ENCODE assay signal across 11 mouse cellular contexts in the genomic region with DNA sequence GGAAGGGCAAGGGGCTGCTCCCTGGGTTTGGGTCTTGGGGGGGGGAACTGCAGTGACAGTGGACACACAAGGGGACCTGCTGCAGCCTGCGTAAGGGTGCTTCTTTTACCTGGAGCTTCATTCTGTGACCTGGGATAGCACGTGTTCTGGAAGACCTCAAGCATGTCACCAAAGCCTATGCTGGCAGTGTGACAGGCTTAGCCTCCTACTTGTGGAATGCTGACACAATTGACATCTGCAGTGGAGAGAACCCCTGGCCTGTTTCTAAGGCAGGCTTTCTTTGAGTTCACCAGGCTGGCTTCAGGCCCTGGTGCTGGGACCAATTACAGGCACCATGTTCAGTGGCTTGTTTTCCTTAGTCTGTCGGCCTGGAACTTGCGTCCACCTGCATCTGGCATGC. TPM values are rescaled to one million over a fixed set of nuclear protein-coding genes. Genes with fewer than 3 reads are reported as not detected.
DNase-seq lines count a peak whose midpoint lies in the region; ATAC-seq and TF ChIP-seq lines count a peak whose summit lies in the region.
"Had no signal": no experiment of that assay in that cellular context is flagged by ENCODE, and none has a peak within 500 bp of the region (broad histone marks: within the 10 kb centered on the region; RNA-seq: fewer than 3 reads in every experiment).

No protein-coding gene starts in this region.

- TF ChIP-seq POLR2A in limb, embryonic 14.5 days (IDR thresholded peaks at IDR 0.05; ENCODE audit: borderline replicate concordance, extremely low read depth, insufficient read depth, insufficient read length), result no peak

- H3K36me3 ChIP-seq in neural tube, embryonic 11.5 days (ENCODE audit: control insufficient read depth, insufficient read depth, low read length), result peaks cover 6% of the 10 kb centered on the region
- peaks cover 22% of the 10 kb centered on the region for H3K36me3 ChIP-seq in limb, embryonic 14.5 days (ENCODE audit: control insufficient read depth, insufficient read depth, low read length)
- H3K36me3 ChIP-seq in neural tube, embryonic 15.5 days, result peaks cover 15% of the 10 kb centered on the region

- WGBS in neural tube, embryonic 11.5 days, result 73% methylated on average over 4 of the region's 4 CpGs
- WGBS in limb, embryonic 14.5 days, result 72% methylated on average over 4 of the region's 4 CpGs
- WGBS in neural tube, embryonic 15.5 days, result 81% methylated on average over 4 of the region's 4 CpGs

- H3K4me1 ChIP-seq in neural tube, embryonic 11.5 days (ENCODE audit: control insufficient read depth, insufficient read depth, low read length), result peaks cover 20% of the 10 kb centered on the region
- H3K4me1 ChIP-seq in limb, embryonic 14.5 days (ENCODE audit: control insufficient read depth, insufficient read depth, low read length), result peaks cover 17% of the 10 kb centered on the region
- peaks cover 67% of the 10 kb centered on the region for H3K4me1 ChIP-seq in neural tube, embryonic 15.5 days

- H3K9ac ChIP-seq in neural tube, embryonic 11.5 days (ENCODE audit: low read length), result no peak overlapping the region
- peak overlapping the region; percentile 12; the same call in 1 of the 2 replicates for H3K9ac ChIP-seq in limb, embryonic 14.5 days (ENCODE audit: low read depth, low read length, severe bottlenecking)
- H3K9ac ChIP-seq in neural tube, embryonic 15.5 days (replicated peaks), result no peak overlapping the region

- no peak overlapping the region for H3K27ac ChIP-seq in neural tube, embryonic 11.5 days (ENCODE audit: low read depth, low read length)
- no peak overlapping the region for H3K27ac ChIP-seq in limb, embryonic 14.5 days (replicated peaks; ENCODE audit: low read depth, low read length)
- no peak overlapping the region for H3K27ac ChIP-seq in neural tube, embryonic 15.5 days (replicated peaks)
- H3K27ac ChIP-seq: lung, embryonic 15.5 days had no signal

- no peak for ATAC-seq in neural tube, embryonic 11.5 days (ENCODE audit: insufficient read depth, low FRiP score, low TSS enrichment)
- no peak for ATAC-seq in limb, embryonic 14.5 days (ENCODE audit: low FRiP score, low read depth)
- no peak for ATAC-seq in neural tube, embryonic 15.5 days (ENCODE audit: low FRiP score)

- no peaks in the 10 kb centered on the region for H3K9me3 ChIP-seq in neural tube, embryonic 11.5 days (ENCODE audit: control insufficient read depth, low read length)
- H3K9me3 ChIP-seq in limb, embryonic 14.5 days (ENCODE audit: control insufficient read depth, low read length), result no peaks in the 10 kb centered on the region
- no peaks in the 10 kb centered on the region for H3K9me3 ChIP-seq in neural tube, embryonic 15.5 days (replicated peaks)
- H3K9me3 ChIP-seq: heart, embryonic 15.5 days; lung, embryonic 15.5 days had no signal

- H3K27me3 ChIP-seq in neural tube, embryonic 11.5 days (ENCODE audit: control insufficient read depth, insufficient read depth, low read length), result peaks cover 6% of the 10 kb centered on the region
- H3K27me3 ChIP-seq in limb, embryonic 14.5 days (ENCODE audit: control insufficient read depth, insufficient read depth, low read length), result peaks cover 12% of the 10 kb centered on the region; the same call in 1 of the 2 replicates
- no peaks in the 10 kb centered on the region for H3K27me3 ChIP-seq in neural tube, embryonic 15.5 days (replicated peaks)

- no peak overlapping the region for H3K4me3 ChIP-seq in neural tube, embryonic 11.5 days (ENCODE audit: low read depth, low read length)
- no peak overlapping the region for H3K4me3 ChIP-seq in limb, embryonic 14.5 days (replicated peaks; ENCODE audit: low read length)
- H3K4me3 ChIP-seq in neural tube, embryonic 15.5 days (replicated peaks), result 0 out of 2 replicates have a peak overlapping the region, but pooled peaks have one; percentile 88

- peak overlapping the region; percentile 4; the same call in 1 of the 2 replicates for H3K4me2 ChIP-seq in neural tube, embryonic 11.5 days (ENCODE audit: low read depth)
- H3K4me2 ChIP-seq in limb, embryonic 14.5 days (replicated peaks; ENCODE audit: low read depth, low read length, severe bottlenecking), result no peak overlapping the region
- H3K4me2 ChIP-seq in neural tube, embryonic 15.5 days, result 0 out of 2 replicates have a peak overlapping the region, but pooled peaks have one; percentile 82

- peak; percentile 60 for DNase-seq in cerebellum, adult 9-11 months
- DNase-seq in cerebellum, adult 11 months, result no peak
- no peak for DNase-seq in neural tube, embryonic 11.5 days (ENCODE audit: low spot score)
- no peak for DNase-seq in neural tube, embryonic 10.5 days (ENCODE audit: extremely low spot score, low spot score)
- no peak for DNase-seq in limb, embryonic 14.5 days (ENCODE audit: low spot score)
- no peak for DNase-seq in urinary bladder, postnatal 25 days (ENCODE audit: low spot score)
- no peak for DNase-seq in lung, postnatal 10 days
- DNase-seq: cerebellum, adult 2 months had no signal

RNA-seq across cellular contexts. Expression of a gene that starts 1.5 kb away (rescaled TPM):
- polyA plus RNA-seq in neural tube, embryonic 11.5 days (2014; fragmentation: Nextera tagmentation; extraction: Ambion mirVana), result 81.4 and 81.7 TPM in 2 replicates
- 2.5 and 3.3 TPM in 2 replicates for polyA plus RNA-seq in limb, embryonic 14.5 days (2012; rRNA removed)
- polyA plus RNA-seq in limb, embryonic 14.5 days (2014; fragmentation: Nextera tagmentation; extraction: Ambion mirVana), result 1.5 and 1.8 TPM in 2 replicates
- polyA plus RNA-seq in neural tube, embryonic 15.5 days (2015; fragmentation: Nextera tagmentation; extraction: Ambion mirVana), result 122 and 144 TPM in 2 replicates

RNA-seq across cellular contexts. Expression of a gene that starts 2.1 kb away (rescaled TPM):
- 857 and 860 TPM in 2 replicates for polyA plus RNA-seq in neural tube, embryonic 11.5 days (2014; fragmentation: Nextera tagmentation; extraction: Ambion mirVana)
- polyA plus RNA-seq in limb, embryonic 14.5 days (2012; rRNA removed), result 3,060 and 3,829 TPM in 2 replicates
- polyA plus RNA-seq in limb, embryonic 14.5 days (2014; fragmentation: Nextera tagmentation; extraction: Ambion mirVana), result 1,091 and 1,173 TPM in 2 replicates
- 544 and 638 TPM in 2 replicates for polyA plus RNA-seq in neural tube, embryonic 15.5 days (2015; fragmentation: Nextera tagmentation; extraction: Ambion mirVana)

RNA-seq across cellular contexts. Expression of a gene that starts 26.0 kb away (rescaled TPM):
- polyA plus RNA-seq in neural tube, embryonic 11.5 days (2014; fragmentation: Nextera tagmentation; extraction: Ambion mirVana), result 37.3 and 40.5 TPM in 2 replicates
- 45.1 and 46.7 TPM in 2 replicates for polyA plus RNA-seq in limb, embryonic 14.5 days (2012; rRNA removed)
- 45.1 and 46.1 TPM in 2 replicates for polyA plus RNA-seq in limb, embryonic 14.5 days (2014; fragmentation: Nextera tagmentation; extraction: Ambion mirVana)
- 26.9 and 36.6 TPM in 2 replicates for polyA plus RNA-seq in neural tube, embryonic 15.5 days (2015; fragmentation: Nextera tagmentation; extraction: Ambion mirVana)

RNA-seq across cellular contexts. Expression of a gene that starts 33.0 kb away (rescaled TPM):
- 49.8 and 51.9 TPM in 2 replicates for polyA plus RNA-seq in neural tube, embryonic 11.5 days (2014; fragmentation: Nextera tagmentation; extraction: Ambion mirVana)
- 243 and 272 TPM in 2 replicates for polyA plus RNA-seq in limb, embryonic 14.5 days (2012; rRNA removed)
- 46.1 and 50.7 TPM in 2 replicates for polyA plus RNA-seq in limb, embryonic 14.5 days (2014; fragmentation: Nextera tagmentation; extraction: Ambion mirVana)
- 48.6 and 50.4 TPM in 2 replicates for polyA plus RNA-seq in neural tube, embryonic 15.5 days (2015; fragmentation: Nextera tagmentation; extraction: Ambion mirVana)

RNA-seq across cellular contexts. Expression of a gene that starts 33.5 kb away (rescaled TPM):
- 35.1 and 37.7 TPM in 2 replicates for polyA plus RNA-seq in neural tube, embryonic 11.5 days (2014; fragmentation: Nextera tagmentation; extraction: Ambion mirVana)
- polyA plus RNA-seq in limb, embryonic 14.5 days (2012; rRNA removed), result 74.1 and 80.5 TPM in 2 replicates
- 75.7 and 90.8 TPM in 2 replicates for polyA plus RNA-seq in limb, embryonic 14.5 days (2014; fragmentation: Nextera tagmentation; extraction: Ambion mirVana)
- 27.9 and 34.6 TPM in 2 replicates for polyA plus RNA-seq in neural tube, embryonic 15.5 days (2015; fragmentation: Nextera tagmentation; extraction: Ambion mirVana)

Comparison
In these comparisons a context has a peak if more than half of its experiments do, and no peak if none do; other contexts are left out.
1. RNA of a gene that starts 1.5 kb away (polyA plus RNA-seq): 122 to 144 TPM in neural tube, embryonic 15.5 days and 81.4 to 81.7 TPM in neural tube, embryonic 11.5 days; 1.5 to 3.3 TPM in limb, embryonic 14.5 days; every median in the first group is over 10 times any median in the second.